Mouse (Mus musculus) gastrocnemius, adult 2 months (tissue): ENCODE measurements around the gene Mn1. TPM values are rescaled to one million over a fixed set of nuclear protein-coding genes. Genes with fewer than 3 reads are reported as not detected.

Experiments
- DNase-seq: peaks from one replicate; pipeline ENCODE4 v3.0.0; 2022
- H3K27ac ChIP-seq: fragments of 200-600 bp; 2 replicates; pipeline ENCODE4 v1.8.1; 2022; ENCODE audit warnings: mild to moderate bottlenecking
- H3K4me3 ChIP-seq: fragments of 200-600 bp; 2 replicates; pipeline ENCODE4 v1.8.1; 2022; ENCODE audit warnings: mild to moderate bottlenecking, moderate library complexity
- CTCF ChIP-seq: fragments of 200-600 bp; IDR thresholded peaks from 2 replicates; pipeline ENCODE4 v1.8.1; 2022; ENCODE audit warnings: antibody characterized with exemption, mild to moderate bottlenecking, moderate library complexity
- intact Hi-C: fragments of 180-260 bp; cut with DNase I; formaldehyde crosslinking; loops from one replicate; pipeline ENCODE4 v1.15.1; 2025
- total RNA-seq, 2 experiments: library from RNA; stranded (reverse); gene quantifications; 2 replicates each; pipeline ENCODE4 v1.2.3; 2021

The Mn1 gene
- total RNA-seq, 2 experiments from 2014 or later: 43.9 to 85.9 TPM

- intact Hi-C loops: no loop called here
Observed at GRCm38 (mm10) chr5:111394198-111395053, 22.7 kb upstream of the Mn1 start.

GRCm38 (mm10) chr5:111395771-111396170 lies 21.4 kb upstream of the Mn1 start:
- Histone ChIP-seq H3K4me3 (no peak overlapping the region), H3K27ac (no peak overlapping the region)
- no peak for TF ChIP-seq CTCF
- no peak for DNase-seq
- intact Hi-C loops: no loop called here

More at GRCm38 (mm10) chr5:111394198-111395053, 22.7 kb upstream of the Mn1 start:
- TF ChIP-seq CTCF: no peak
- Histone ChIP-seq H3K4me3 (peak overlapping the region; percentile 48), H3K27ac (peak overlapping the region; percentile 68)
- DNase-seq: no peak

- Histone ChIP-seq H3K27ac (peak overlapping the region; percentile 10; the same call in 1 of the 2 replicates), H3K4me3 (no peak overlapping the region)
- intact Hi-C loops: no loop called here
- DNase-seq: no peak
- no peak for TF ChIP-seq CTCF
Observed at GRCm38 (mm10) chr5:111396199-111396598, 21.0 kb upstream of the Mn1 start.

- Histone ChIP-seq H3K4me3 (no peak overlapping the region), H3K27ac (peak overlapping the region; percentile 64)
- intact Hi-C loops: no loop called here
- DNase-seq: no peak
- TF ChIP-seq CTCF: no peak
Observed at GRCm38 (mm10) chr5:111398471-111398870, 18.7 kb upstream of the Mn1 start.

GRCm38 (mm10) chr5:111399271-111399670 lies 17.9 kb upstream of the Mn1 start:
- DNase-seq: no peak
- TF ChIP-seq CTCF: no peak
- intact Hi-C loops: no loop called here
- Histone ChIP-seq H3K4me3 (no peak overlapping the region), H3K27ac (peak overlapping the region; percentile 8; the same call in 1 of the 2 replicates)

GRCm38 (mm10) chr5:111401879-111402650 lies 15.1 kb upstream of the Mn1 start:
- no peak for DNase-seq

GRCm38 (mm10) chr5:111402651-111402996 lies 14.5 kb upstream of the Mn1 start:
- H3K27ac ChIP-seq: peak overlapping the region; percentile 63
- peak; percentile 57 for DNase-seq
- H3K4me3 ChIP-seq: no peak overlapping the region
- no peak for TF ChIP-seq CTCF
- intact Hi-C loops: no loop called here

More at GRCm38 (mm10) chr5:111401879-111402650, 15.1 kb upstream of the Mn1 start:
- H3K4me3 ChIP-seq: no peak overlapping the region
- intact Hi-C loops: no loop called here
- peak overlapping the region; percentile 58 for H3K27ac ChIP-seq
- no peak for TF ChIP-seq CTCF

- TF ChIP-seq CTCF: no peak
- Histone ChIP-seq H3K4me3 (no peak overlapping the region), H3K27ac (no peak overlapping the region)
- DNase-seq: no peak
- intact Hi-C loops: no loop called here
Observed at GRCm38 (mm10) chr5:111404721-111405120, 12.4 kb upstream of the Mn1 start.

GRCm38 (mm10) chr5:111408470-111409105 lies 8.6 kb upstream of the Mn1 start:
- TF ChIP-seq CTCF: no peak
- Histone ChIP-seq H3K4me3 (no peak overlapping the region), H3K27ac (peak overlapping the region; percentile 69)
- intact Hi-C loops: no loop called here
- DNase-seq: peak; percentile 77

- Histone ChIP-seq H3K4me3 (no peak overlapping the region), H3K27ac (peak overlapping the region; percentile 69)
- intact Hi-C loops: no loop called here
- peak; percentile 62 for TF ChIP-seq CTCF
- DNase-seq: peak; percentile 54
Observed at GRCm38 (mm10) chr5:111409412-111410044, 7.6 kb upstream of the Mn1 start.

GRCm38 (mm10) chr5:111410665-111411064 lies 6.5 kb upstream of the Mn1 start:
- intact Hi-C loops: no loop called here
- Histone ChIP-seq H3K4me3 (no peak overlapping the region), H3K27ac (0 out of 2 replicates have a peak overlapping the region, but pooled peaks have one; percentile 6)
- DNase-seq: peak; percentile 72
- TF ChIP-seq CTCF: no peak

GRCm38 (mm10) chr5:111414192-111414591 lies 3.0 kb upstream of the Mn1 start:
- H3K27ac ChIP-seq: 0 out of 2 replicates have a peak overlapping the region, but pooled peaks have one; percentile 10
- peak; percentile 87 for TF ChIP-seq CTCF
- intact Hi-C loops: loop anchor here (2.0 kb wide), 3 partner anchors 209 to 739 kb away; no protein-coding TSS in a partner anchor

More at GRCm38 (mm10) chr5:111414192-111414591, 3.0 kb upstream of the Mn1 start:
- peak; percentile 89 for DNase-seq
- H3K4me3 ChIP-seq: no peak overlapping the region
